ENCODE assay signal across 8 mouse cellular contexts in genomic region chr1:136132386-136133201, GRCm38 (mm10). TPM values are rescaled to one million over a fixed set of nuclear protein-coding genes. Genes with fewer than 3 reads are reported as not detected.
DNase-seq lines count a peak whose midpoint lies in the region; ATAC-seq lines count a peak whose summit lies in the region.

No protein-coding gene starts in this region.

- H3K36me3 ChIP-seq in kidney, embryonic 14.5 days (ENCODE audit: control insufficient read depth, insufficient read depth, low read length): no peaks in the 10 kb centered on the region
- H3K36me3 ChIP-seq in embryonic facial prominence, embryonic 11.5 days (replicated peaks; ENCODE audit: control insufficient read depth, insufficient read depth, low read depth, low read length): no peaks in the 10 kb centered on the region
- no peaks in the 10 kb centered on the region for H3K36me3 ChIP-seq in intestine, embryonic 15.5 days
- no peaks in the 10 kb centered on the region for H3K36me3 ChIP-seq in neural tube, embryonic 14.5 days (ENCODE audit: control insufficient read depth, insufficient read depth, low read length)

- 38% methylated on average over 10 of the region's 10 CpGs for WGBS in kidney, embryonic 14.5 days
- 34% methylated on average over 10 of the region's 10 CpGs for WGBS in embryonic facial prominence, embryonic 11.5 days
- WGBS in intestine, embryonic 15.5 days: 42% methylated on average over 10 of the region's 10 CpGs
- WGBS in neural tube, embryonic 14.5 days: 18% methylated on average over 10 of the region's 10 CpGs

- no peaks in the 10 kb centered on the region for H3K9me3 ChIP-seq in kidney, embryonic 14.5 days (ENCODE audit: control insufficient read depth, low read length)
- H3K9me3 ChIP-seq in embryonic facial prominence, embryonic 11.5 days (replicated peaks; ENCODE audit: control insufficient read depth, low read length): no peaks in the 10 kb centered on the region
- H3K9me3 ChIP-seq in intestine, embryonic 15.5 days: no peaks in the 10 kb centered on the region
- no peaks in the 10 kb centered on the region for H3K9me3 ChIP-seq in neural tube, embryonic 14.5 days (ENCODE audit: control insufficient read depth, low read length)

- peaks cover 74% of the 10 kb centered on the region for H3K4me1 ChIP-seq in kidney, embryonic 14.5 days (ENCODE audit: control insufficient read depth, insufficient read depth, low read length)
- H3K4me1 ChIP-seq in embryonic facial prominence, embryonic 11.5 days (ENCODE audit: control insufficient read depth, insufficient read depth, low read length): peaks cover 14% of the 10 kb centered on the region
- H3K4me1 ChIP-seq in intestine, embryonic 15.5 days (replicated peaks): peaks cover 80% of the 10 kb centered on the region
- peaks cover 46% of the 10 kb centered on the region for H3K4me1 ChIP-seq in neural tube, embryonic 14.5 days (ENCODE audit: control insufficient read depth, insufficient read depth, low read length)

- peaks cover 3% of the 10 kb centered on the region; the same call in 1 of the 2 replicates for H3K27me3 ChIP-seq in kidney, embryonic 14.5 days (ENCODE audit: control insufficient read depth, insufficient read depth, low read length)
- H3K27me3 ChIP-seq in embryonic facial prominence, embryonic 11.5 days (ENCODE audit: control insufficient read depth, insufficient read depth, low read length): no peaks in the 10 kb centered on the region
- H3K27me3 ChIP-seq in intestine, embryonic 15.5 days (replicated peaks): no peaks in the 10 kb centered on the region
- H3K27me3 ChIP-seq in neural tube, embryonic 14.5 days (ENCODE audit: control insufficient read depth, insufficient read depth, low read length): no peaks in the 10 kb centered on the region

- H3K27ac ChIP-seq in kidney, embryonic 14.5 days (ENCODE audit: low read depth, low read length): no peak overlapping the region
- H3K27ac ChIP-seq in embryonic facial prominence, embryonic 11.5 days (replicated peaks; ENCODE audit: low read depth, low read length): no peak overlapping the region
- no peak overlapping the region for H3K27ac ChIP-seq in intestine, embryonic 15.5 days
- H3K27ac ChIP-seq in neural tube, embryonic 14.5 days (ENCODE audit: low read depth, low read length): peak overlapping the region; percentile 91

- peak overlapping the region; percentile 62 for H3K4me3 ChIP-seq in kidney, embryonic 14.5 days (ENCODE audit: low read length)
- peak overlapping the region; percentile 83 for H3K4me3 ChIP-seq in embryonic facial prominence, embryonic 11.5 days (ENCODE audit: low read depth, low read length)
- peak overlapping the region; percentile 84 for H3K4me3 ChIP-seq in intestine, embryonic 15.5 days (replicated peaks)
- H3K4me3 ChIP-seq in neural tube, embryonic 14.5 days (ENCODE audit: low read depth, low read length): peak overlapping the region; percentile 98

- no peak for ATAC-seq in kidney, embryonic 14.5 days (ENCODE audit: low FRiP score, low TSS enrichment)
- ATAC-seq in embryonic facial prominence, embryonic 11.5 days (replicated peaks; ENCODE audit: insufficient number of reproducible peaks, low FRiP score, low TSS enrichment, low read depth): no peak
- ATAC-seq in intestine, embryonic 15.5 days: no peak
- peak; percentile 8 for ATAC-seq in neural tube, embryonic 14.5 days (ENCODE audit: low read depth)

- intact Hi-C loops in gastrocnemius, postnatal 14 days (cut with DNase I; ENCODE audit: low total_unique reads): no loop called here

- H3K4me2 ChIP-seq in kidney, embryonic 14.5 days (replicated peaks; ENCODE audit: low read depth, low read length): peak overlapping the region; percentile 78
- peak overlapping the region; percentile 85 for H3K4me2 ChIP-seq in embryonic facial prominence, embryonic 11.5 days (ENCODE audit: low read depth, low read length)
- peak overlapping the region; percentile 95 for H3K4me2 ChIP-seq in intestine, embryonic 15.5 days (replicated peaks)
- peak overlapping the region; percentile 67 for H3K4me2 ChIP-seq in neural tube, embryonic 14.5 days (ENCODE audit: low read depth, low read length)

- H3K9ac ChIP-seq in kidney, embryonic 14.5 days (ENCODE audit: low read depth, low read length): peak overlapping the region; percentile 57; the same call in 1 of the 2 replicates
- peak overlapping the region; percentile 82 for H3K9ac ChIP-seq in embryonic facial prominence, embryonic 11.5 days (replicated peaks; ENCODE audit: low read length)
- peak overlapping the region; percentile 89 for H3K9ac ChIP-seq in intestine, embryonic 15.5 days
- H3K9ac ChIP-seq in neural tube, embryonic 14.5 days (replicated peaks; ENCODE audit: low read depth, low read length): peak overlapping the region; percentile 97

- no peak for DNase-seq in kidney, adult 11 months
- no peak for DNase-seq in embryonic facial prominence, embryonic 11.5 days (ENCODE audit: low spot score)
- DNase-seq in urinary bladder, postnatal 10 days (ENCODE audit: low spot score): no peak
- no peak for DNase-seq in gastrocnemius, postnatal 14 days
- no peak for DNase-seq in spleen, postnatal 4 days (ENCODE audit: low spot score in 2 of 2)

RNA-seq across cellular contexts. Expression of gene Kif21b, which starts 1.4 kb away (rescaled TPM):
- polyA plus RNA-seq in kidney, embryonic 14.5 days (2014; fragmentation: Nextera tagmentation; extraction: Ambion mirVana): 3.2 and 3.3 TPM in 2 replicates
- polyA plus RNA-seq in embryonic facial prominence, embryonic 11.5 days (2014; fragmentation: Nextera tagmentation; extraction: Ambion mirVana): 6.9 and 8.0 TPM in 2 replicates
- polyA plus RNA-seq in intestine, embryonic 15.5 days (2015; fragmentation: Nextera tagmentation; extraction: Ambion mirVana): 4.1 and 5.9 TPM in 2 replicates
- 43.1 and 54.5 TPM in 2 replicates for polyA plus RNA-seq in neural tube, embryonic 14.5 days (2014; fragmentation: Nextera tagmentation; extraction: Ambion mirVana)
- total RNA-seq in gastrocnemius, postnatal 14 days (2021): under 1 TPM; 0.40 to 0.76 TPM
